Mouse (Mus musculus) heart, postnatal 0 days (tissue): ENCODE data around the gene Cd79a. TPM values are rescaled to one million over a fixed set of nuclear protein-coding genes. Genes with fewer than 3 reads are reported as not detected.
A peak's percentile ranks its signal among the peaks of the same experiment; 100 is the strongest.

Source experiments
- ATAC-seq: fragments of 200-750 bp; cut with Nextera tagmentation; 2 replicates; pipeline ENCODE4 v1.8.0; 2017; ENCODE audit warnings: low read depth, moderate number of reproducible peaks, moderate library complexity; ENCODE audit not compliant: insufficient read depth
- DNase-seq: peaks from one replicate; pipeline ENCODE4 v3.0.0-alpha.2; 2016; ENCODE audit warnings: low spot score
- H3K27ac ChIP-seq: fragments of 300-500 bp; sonication (generic); 2 replicates; pipeline ENCODE4 v1.5.1; 2014; ENCODE audit warnings: low read depth, mild to moderate bottlenecking
- H3K27me3 ChIP-seq: fragments of 300-500 bp; sonication (generic); 2 replicates; pipeline ENCODE4 v1.6.1; 2014; ENCODE audit warnings: low read length, mixed read lengths; ENCODE audit not compliant: control insufficient read depth, insufficient read depth
- H3K36me3 ChIP-seq: fragments of 300-500 bp; sonication (generic); replicated peaks from 2 replicates; pipeline ENCODE4 v1.6.1; 2014; ENCODE audit warnings: low read length, mixed read lengths; ENCODE audit not compliant: control insufficient read depth, insufficient read depth
- H3K4me1 ChIP-seq: fragments of 300-500 bp; sonication (generic); 2 replicates; pipeline ENCODE4 v1.6.1; 2014; ENCODE audit warnings: antibody characterized with exemption; ENCODE audit not compliant: control insufficient read depth, insufficient read depth
- H3K4me2 ChIP-seq: fragments of 300-500 bp; sonication (generic); 2 replicates; pipeline ENCODE4 v1.6.1; 2014; ENCODE audit warnings: low read depth, mild to moderate bottlenecking, low read length, moderate library complexity
- H3K4me3 ChIP-seq: fragments of 300-500 bp; sonication (generic); 2 replicates; pipeline ENCODE4 v1.5.1; 2014; ENCODE audit warnings: low read depth, low read length
- H3K9ac ChIP-seq: fragments of 300-500 bp; sonication (generic); replicated peaks from 2 replicates; pipeline ENCODE4 v1.6.1; 2014; ENCODE audit warnings: low read depth, low read length, mixed read lengths
- H3K9me3 ChIP-seq: fragments of 300-500 bp; sonication (generic); replicated peaks from 2 replicates; pipeline ENCODE4 v1.6.1; 2016; ENCODE audit warnings: low read length; ENCODE audit not compliant: control insufficient read depth
- CTCF ChIP-seq: IDR thresholded peaks from 2 replicates; pipeline ENCODE4 v1.5.1; 2016; ENCODE audit warnings: antibody characterized with exemption, control low read depth, low read depth
- EP300 ChIP-seq: IDR thresholded peaks from 2 replicates; pipeline ENCODE4 v1.6.1; 2016; ENCODE audit warnings: antibody characterized with exemption, low read depth
- WGBS: fragments of 180-500 bp; shearing (Covaris S2); extraction: QIAGEN DNeasy Blood & Tissue Kit; methylation state at CpG from one replicate; pipeline ENCODE4 v1.1.7; 2014; 5-methylcytosine and 5-hydroxymethylcytosine counted together
- polyA plus RNA-seq: library from polyadenylated mRNA; unstranded; fragments of >200 nt; fragmentation: Nextera tagmentation; extraction: Ambion mirVana; gene quantifications from 2 replicates; pipeline ENCODE4 v1.2.1, GENCODE M21; 2015
- total RNA-seq: library from RNA; depleted of rRNA; stranded (reverse); fragments of >200 nt; gene quantifications from 2 replicates; pipeline ENCODE4 v1.2.3, GENCODE M21; 2014; ENCODE audit warnings: low replicate concordance

The Cd79a gene
- total and polyA plus RNA-seq, 2 experiments from 2014 or later: 0.33 TPM; not detected in 1

- no peak for ATAC-seq
- Histone ChIP-seq H3K27me3 (no peaks in the 10 kb centered on the region), H3K4me2 (no peak overlapping the region), H3K36me3 (peaks cover 17% of the 10 kb centered on the region), H3K9ac (no peak overlapping the region), H3K4me3 (no peak overlapping the region), H3K27ac (no peak overlapping the region), H3K9me3 (no peaks in the 10 kb centered on the region), H3K4me1 (peaks cover 16% of the 10 kb centered on the region)
- no peak for TF ChIP-seq CTCF
- TF ChIP-seq EP300: no peak
- WGBS: 87% methylated on average over 9 of the region's 9 CpGs
- no peak for DNase-seq
Measured at GRCm38 (mm10) chr7:24882416-24883199, 14.6 kb upstream of the Cd79a start.

DNA sequence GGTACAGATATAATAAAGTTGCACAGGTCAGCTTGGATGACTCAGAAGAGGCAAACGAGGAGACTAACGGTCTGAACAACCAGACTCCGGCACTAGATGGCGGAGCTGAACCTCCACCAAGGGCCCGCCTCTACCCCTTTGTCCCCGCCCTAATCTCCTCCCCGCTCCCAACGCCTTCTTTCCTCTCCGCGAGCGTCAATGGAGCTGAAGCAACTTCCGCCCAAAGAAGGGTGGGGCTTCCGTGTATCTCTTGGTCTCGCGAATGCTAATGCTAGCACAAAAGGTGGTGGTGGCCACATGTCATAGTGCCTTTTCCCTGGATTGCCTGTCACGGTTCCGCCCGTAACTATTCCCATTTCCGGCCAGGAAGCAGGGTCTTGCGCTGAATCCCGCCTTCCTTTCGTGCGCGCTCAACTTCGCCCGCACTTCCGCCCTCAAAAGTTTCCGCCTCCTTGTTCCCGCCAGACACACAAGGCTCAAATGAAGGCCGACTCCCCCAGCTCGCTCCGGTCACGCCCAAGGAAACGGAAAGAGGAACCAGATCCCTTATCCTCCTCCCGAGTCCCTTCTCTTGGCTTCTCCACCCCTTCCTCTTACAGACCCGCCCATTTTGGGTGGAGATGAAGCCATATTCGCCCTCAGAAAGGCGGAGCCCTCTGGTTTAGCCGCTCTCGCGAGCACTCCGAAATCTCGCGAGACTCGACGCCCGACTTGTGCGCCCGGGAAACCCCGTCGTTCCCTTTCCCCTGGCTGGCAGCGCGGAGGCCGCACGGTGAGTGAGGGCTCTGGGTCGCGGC lies 13.1 kb upstream of the Cd79a start, which contains the start of gene Rps19:
Gene Rps19 (plus strand): TSS at position 476 of the 797 bp plus-strand sequence.
- DNase-seq (peak; percentile 100), ATAC-seq (peak; percentile 92)
- H3K27ac ChIP-seq: peak within 1 kb of the TSS; percentile 92
- peak within 1 kb of the TSS; percentile 99 for H3K9ac ChIP-seq
- H3K27me3 ChIP-seq: no peaks in the 10 kb centered on the region
- H3K4me2 ChIP-seq: peak within 1 kb of the TSS; percentile 67
- peak; percentile 62 for TF ChIP-seq CTCF
- TF ChIP-seq EP300: peak; percentile 99
- H3K36me3 ChIP-seq: peaks cover 31% of the 10 kb centered on the region
- no peaks in the 10 kb centered on the region for H3K9me3 ChIP-seq
- peak within 1 kb of the TSS; percentile 91 for H3K4me3 ChIP-seq
- H3K4me1 ChIP-seq: peaks cover 16% of the 10 kb centered on the region
- WGBS: under 1% methylated on average over 57 of the region's 57 CpGs

DNA sequence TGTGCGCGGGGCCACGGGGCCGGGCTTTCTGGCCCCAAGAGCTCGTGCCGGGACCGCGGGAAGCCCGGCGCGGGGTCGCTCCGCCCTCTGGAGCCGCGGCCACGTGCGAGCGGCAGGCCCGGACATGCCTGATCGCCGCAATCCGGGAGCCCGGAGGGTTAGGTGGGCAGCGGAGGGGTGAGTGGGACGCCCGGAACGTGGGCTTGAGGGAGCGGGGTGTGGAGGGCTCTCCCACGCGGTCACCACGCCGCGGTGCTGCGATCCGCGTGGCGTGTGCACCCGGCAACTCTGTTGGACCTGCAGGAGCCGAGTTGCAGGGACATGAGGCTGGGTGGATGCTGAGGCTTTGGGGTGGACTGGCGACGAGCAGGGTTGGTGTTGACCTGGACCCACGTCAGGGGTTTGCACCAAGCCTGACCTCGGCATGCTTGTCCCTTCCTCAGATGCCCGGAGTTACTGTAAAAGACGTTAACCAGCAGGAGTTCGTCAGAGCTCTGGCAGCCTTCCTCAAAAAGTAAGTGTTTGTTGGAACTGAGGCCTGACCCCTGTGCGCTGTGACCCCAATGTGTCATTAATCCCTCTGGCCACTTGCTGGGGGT lies 12.4 kb upstream of the Cd79a start:
- peaks cover 16% of the 10 kb centered on the region for H3K4me1 ChIP-seq
- WGBS: under 1% methylated on average over 47 of the region's 47 CpGs
- peak overlapping the region; percentile 92 for H3K27ac ChIP-seq
- ATAC-seq: peak; percentile 4
- H3K4me2 ChIP-seq: peak overlapping the region; percentile 67
- H3K9me3 ChIP-seq: no peaks in the 10 kb centered on the region
- H3K27me3 ChIP-seq: no peaks in the 10 kb centered on the region
- H3K36me3 ChIP-seq: peaks cover 38% of the 10 kb centered on the region
- DNase-seq: peak; percentile 14
- no peak for TF ChIP-seq CTCF
- TF ChIP-seq EP300: no peak; the same call in 1 of the 2 replicates
- H3K9ac ChIP-seq: peak overlapping the region; percentile 99
- H3K4me3 ChIP-seq: peak overlapping the region; percentile 91

- Histone ChIP-seq H3K4me1 (peaks cover 16% of the 10 kb centered on the region), H3K27ac (0 out of 2 replicates have a peak overlapping the region, but pooled peaks have one; percentile 26), H3K4me2 (peak overlapping the region; percentile 67), H3K36me3 (peaks cover 47% of the 10 kb centered on the region), H3K9ac (peak overlapping the region; percentile 99), H3K27me3 (no peaks in the 10 kb centered on the region), H3K4me3 (peak overlapping the region; percentile 91), H3K9me3 (no peaks in the 10 kb centered on the region)
- ATAC-seq (no peak), DNase-seq (no peak)
- WGBS: 34% methylated on average over 12 of the region's 12 CpGs
- TF ChIP-seq EP300 (no peak), CTCF (no peak)
Measured at GRCm38 (mm10) chr7:24885468-24886307, 11.5 kb upstream of the Cd79a start.

- peak overlapping the region; percentile 91 for H3K4me3 ChIP-seq
- peaks cover 48% of the 10 kb centered on the region for H3K36me3 ChIP-seq
- 54% methylated on average over 4 of the region's 4 CpGs for WGBS
- H3K4me2 ChIP-seq: peak overlapping the region; percentile 67
- no peaks in the 10 kb centered on the region for H3K9me3 ChIP-seq
- no peak overlapping the region for H3K27ac ChIP-seq
- ATAC-seq (no peak), DNase-seq (no peak)
- TF ChIP-seq EP300: no peak
- TF ChIP-seq CTCF: no peak
- peaks cover 16% of the 10 kb centered on the region for H3K4me1 ChIP-seq
- H3K9ac ChIP-seq: peak overlapping the region; percentile 99
- no peaks in the 10 kb centered on the region for H3K27me3 ChIP-seq
Measured at GRCm38 (mm10) chr7:24886308-24886633, 10.9 kb upstream of the Cd79a start.
